Mouse (Mus musculus) urinary bladder, postnatal 36 days (tissue): ENCODE measurements around the gene Catspere2.

Experiments used
- DNase-seq, 2 experiments: peaks; one replicate each; pipeline ENCODE4 v3.0.0; 2022; ENCODE audit warnings: low spot score in 2 of 2, mixed read lengths in 1 of 2

The Catspere2 gene

DNA sequence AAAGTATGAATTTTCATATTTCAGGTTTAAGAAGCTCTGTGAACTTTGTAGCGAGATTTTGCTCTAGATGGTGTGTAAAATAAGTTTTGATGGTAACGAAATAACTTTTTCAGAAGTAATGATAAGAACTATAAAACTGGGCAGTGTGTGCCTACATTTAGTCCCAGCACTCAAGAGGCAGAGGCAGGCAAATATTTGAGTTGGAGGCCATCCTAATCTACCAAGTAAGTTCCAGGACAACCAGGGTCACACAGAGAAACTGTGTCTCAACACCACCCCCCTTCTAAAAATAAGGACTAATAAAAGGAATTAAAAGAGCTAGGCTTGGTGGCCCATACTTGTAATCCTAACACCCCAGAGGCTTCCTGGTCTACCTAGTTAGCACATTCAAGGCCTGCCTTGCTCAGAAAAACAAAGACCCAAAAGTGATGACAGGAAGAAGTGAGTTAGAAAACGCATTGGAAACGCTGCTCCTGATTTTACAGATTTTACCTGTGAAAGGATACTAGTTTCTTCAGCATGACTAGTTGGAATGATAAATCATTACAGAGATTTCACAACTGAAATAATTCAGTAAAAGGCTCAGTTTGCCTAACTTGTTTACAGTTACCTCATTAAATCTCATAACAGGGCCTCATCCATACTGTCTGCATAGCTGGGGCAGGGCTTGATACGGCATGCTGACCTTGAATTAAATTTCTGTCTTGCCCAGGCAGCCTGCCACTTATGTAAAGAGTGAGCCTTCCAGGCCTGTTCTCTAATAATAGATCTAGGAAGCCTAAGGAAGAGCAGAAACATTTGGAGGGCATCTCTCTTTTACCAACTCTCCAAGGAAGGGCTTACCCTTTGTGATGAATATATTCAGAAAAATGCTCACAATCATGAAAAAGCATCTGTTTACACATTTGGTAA is 236.2 kb downstream of the Catspere2 start:
- DNase-seq: no peak
